Mouse (Mus musculus) cerebellum, adult 8-10 months (tissue): ENCODE results near the gene Cabin1.

Experiments
- DNase-seq: peaks from one replicate; pipeline ENCODE4 v3.0.0; 2022

Cabin1 gene

GRCm38 (mm10) chr10:75635019-75635692 lies 129.0 kb downstream of the Cabin1 start:
- DNase-seq = no peak

GRCm38 (mm10) chr10:75634610-75635009 lies 129.5 kb downstream of the Cabin1 start:
- DNase-seq = no peak

- DNase-seq = no peak
Measured at GRCm38 (mm10) chr10:75633576-75634139, 130.5 kb downstream of the Cabin1 start.

DNA sequence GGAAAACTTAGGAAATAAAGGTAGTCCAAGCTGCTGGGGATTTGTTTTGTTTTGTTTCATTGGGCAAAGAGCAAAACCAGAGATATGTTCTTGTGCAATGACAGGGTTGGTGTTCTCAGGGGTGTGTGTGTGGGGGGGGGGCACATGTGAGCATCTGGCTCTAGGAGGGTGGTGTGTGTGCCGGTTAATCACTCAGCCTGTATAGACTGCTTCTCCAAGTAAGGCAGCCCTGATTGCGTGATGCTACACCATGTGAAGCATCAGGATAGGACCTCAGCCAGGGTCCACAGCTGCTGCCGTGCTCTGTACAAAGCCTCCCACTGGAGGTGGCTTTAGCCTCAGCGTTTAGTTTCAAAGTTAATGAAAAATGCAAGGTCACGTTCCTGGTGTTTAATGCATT lies 131.1 kb downstream of the Cabin1 start:
- no peak for DNase-seq

GRCm38 (mm10) chr10:75632633-75633032 lies 131.5 kb downstream of the Cabin1 start:
- DNase-seq = no peak

GRCm38 (mm10) chr10:75627490-75627889 lies 136.7 kb downstream of the Cabin1 start:
- DNase-seq = no peak

GRCm38 (mm10) chr10:75626991-75627390 lies 137.2 kb downstream of the Cabin1 start:
- no peak for DNase-seq

DNA sequence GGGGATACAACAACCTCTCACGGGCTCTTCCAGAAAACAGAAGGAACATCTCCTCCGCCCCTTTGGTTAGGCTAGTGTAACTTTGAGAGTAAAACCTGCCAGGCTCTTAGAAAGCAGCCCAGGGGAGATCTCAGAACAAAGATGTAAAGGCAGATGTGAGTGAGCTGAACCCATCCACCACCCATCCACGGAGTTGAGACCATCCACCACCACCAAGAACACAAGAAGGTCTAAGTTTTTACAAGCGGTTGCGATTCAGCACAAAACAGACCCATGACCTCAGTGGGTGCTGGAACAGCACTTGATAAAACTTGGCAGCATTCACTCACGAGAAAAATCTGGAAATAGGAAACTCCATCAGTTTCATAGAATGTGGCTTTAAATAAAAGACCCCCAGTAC lies 138.2 kb downstream of the Cabin1 start:
- DNase-seq = no peak

DNA sequence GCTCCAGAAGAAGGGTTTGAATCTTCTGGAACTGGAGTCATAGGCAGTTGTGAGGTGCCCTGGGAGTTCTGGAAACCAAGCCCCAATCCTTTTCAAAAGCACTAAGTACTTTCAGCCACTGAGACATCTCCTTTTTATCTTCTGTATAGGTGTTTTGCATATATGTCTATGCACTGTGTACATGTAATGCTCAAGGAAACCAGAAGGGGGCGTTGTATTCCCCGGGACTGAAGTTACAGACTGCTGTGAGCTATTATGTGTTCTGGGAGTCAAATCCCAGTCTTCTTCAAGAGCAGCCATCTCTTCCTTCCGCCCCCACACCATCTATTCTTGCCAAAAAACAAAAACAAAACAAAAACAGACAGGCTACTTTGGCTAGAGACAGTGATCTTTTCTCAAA lies 143.3 kb downstream of the Cabin1 start:
- DNase-seq = no peak

DNA sequence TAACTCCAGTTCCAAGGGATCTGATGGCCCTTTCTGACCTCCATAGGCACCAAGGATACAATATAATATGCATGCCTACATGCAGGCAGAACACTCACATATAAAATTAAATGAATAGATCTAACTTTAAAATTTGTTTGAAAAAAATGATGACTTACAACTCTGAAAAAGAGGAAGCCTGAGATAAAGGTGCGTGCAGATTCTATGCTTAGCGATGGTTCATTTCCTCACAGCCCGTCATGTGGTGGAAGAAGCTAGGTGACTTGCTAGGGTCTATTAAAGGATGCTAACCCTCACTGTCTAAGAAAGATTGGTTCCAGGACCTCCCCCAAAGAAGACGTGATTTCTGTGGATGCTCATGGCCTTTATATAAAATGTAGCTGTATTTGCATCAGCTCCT lies 148.1 kb downstream of the Cabin1 start:
- no peak for DNase-seq

GRCm38 (mm10) chr10:75610486-75610885 lies 153.7 kb downstream of the Cabin1 start:
- no peak for DNase-seq

DNA sequence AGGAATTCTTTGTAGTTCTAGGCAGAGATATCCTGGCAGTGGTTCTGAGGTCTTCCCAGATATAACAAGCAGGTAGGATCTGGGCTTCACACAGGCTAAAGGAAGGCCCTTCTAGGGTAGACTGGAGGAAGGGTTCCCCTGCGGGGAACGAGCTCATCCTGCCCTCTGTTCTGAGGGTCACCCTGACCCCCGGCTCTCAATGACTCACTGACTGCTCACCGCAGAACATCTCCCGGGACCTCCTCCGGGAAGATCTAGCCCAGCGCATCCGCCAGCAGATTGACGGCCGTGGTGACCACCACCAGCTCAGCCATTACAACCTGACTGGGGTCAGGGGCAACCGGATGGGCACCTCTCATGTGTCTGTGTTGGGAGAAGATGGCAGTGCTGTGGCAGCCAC lies 155.2 kb downstream of the Cabin1 start:
- no peak for DNase-seq

DNA sequence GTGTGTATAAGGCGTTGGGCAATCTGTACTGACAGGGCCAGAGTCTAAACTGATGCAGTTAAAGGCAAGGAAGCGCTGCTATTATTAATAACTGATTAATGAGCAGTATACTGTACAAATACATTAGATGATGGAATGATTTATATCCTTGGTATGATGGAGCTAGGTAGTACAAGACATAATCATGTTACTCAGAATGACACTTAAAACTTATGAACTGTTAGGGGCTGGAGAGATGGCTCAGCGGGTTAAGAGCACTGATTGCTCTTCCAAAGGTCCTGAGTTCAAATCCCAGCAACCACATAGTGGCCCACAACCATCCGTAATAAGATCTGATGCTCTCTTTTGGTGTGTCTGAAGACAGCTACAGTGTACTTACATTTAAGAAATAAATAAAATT lies 156.9 kb downstream of the Cabin1 start:
- no peak for DNase-seq

DNA sequence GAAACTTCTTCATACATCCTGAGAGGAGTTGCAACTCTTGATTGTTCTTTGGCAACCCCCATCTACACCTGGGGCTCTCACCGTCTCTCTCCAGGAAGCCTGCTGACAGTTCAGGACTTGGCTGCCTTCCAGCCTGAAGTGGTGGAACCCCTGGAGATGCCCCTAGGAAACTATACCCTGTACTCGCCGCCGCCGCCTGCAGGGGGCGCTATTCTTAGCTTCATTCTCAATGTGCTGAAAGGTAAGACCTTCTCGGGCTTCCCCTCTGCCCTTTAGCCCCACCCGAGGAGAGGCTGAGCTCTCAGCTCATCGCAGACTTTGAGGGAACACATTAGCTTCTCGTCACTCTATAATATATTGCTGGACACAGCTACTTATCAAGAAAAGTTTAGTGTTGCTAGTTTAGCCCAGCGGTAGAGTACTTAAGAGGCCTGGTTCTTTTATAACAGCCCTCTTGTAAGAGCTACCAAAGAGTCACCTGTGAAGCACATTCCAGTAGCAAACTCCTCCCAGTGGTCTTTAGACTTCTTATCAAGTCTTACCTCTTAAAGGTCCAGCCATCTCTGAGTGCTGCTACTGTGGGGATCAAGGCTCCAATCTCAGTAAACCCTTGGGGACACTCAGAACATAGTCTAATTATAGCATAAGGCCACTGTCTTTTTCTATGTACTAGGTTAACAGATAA lies 158.8 kb downstream of the Cabin1 start:
- DNase-seq = no peak

- DNase-seq = no peak
Measured at GRCm38 (mm10) chr10:75600189-75600730, 163.9 kb downstream of the Cabin1 start.
